Mouse (Mus musculus) hindbrain, embryonic 13.5 days (tissue): ENCODE data around the gene 4930578C19Rik. TPM values are rescaled to one million over a fixed set of nuclear protein-coding genes. Genes with fewer than 3 reads are reported as not detected.
"Not testable (repeated sequence)": the region's sequence is repeated elsewhere in the genome, so short reads cannot be mapped to it uniquely, and the experiment has no call there.

ENCODE experiments used
- ATAC-seq: fragments of 200-750 bp; cut with Nextera tagmentation; 2 replicates; pipeline ENCODE4 v1.8.0; 2017; ENCODE audit warnings: moderate TSS enrichment; ENCODE audit not compliant: low FRiP score
- H3K27ac ChIP-seq: fragments of 300-500 bp; sonication (generic); 2 replicates; pipeline ENCODE4 v1.5.1; 2015; ENCODE audit warnings: inconsistent platforms, mild to moderate bottlenecking, moderate library complexity
- H3K27me3 ChIP-seq: fragments of 300-500 bp; sonication (generic); 2 replicates; pipeline ENCODE4 v1.6.1; 2015; ENCODE audit warnings: mild to moderate bottlenecking, inconsistent platforms
- H3K36me3 ChIP-seq: fragments of 300-500 bp; sonication (generic); 2 replicates; pipeline ENCODE4 v1.6.1; 2015; ENCODE audit warnings: mild to moderate bottlenecking, inconsistent platforms
- H3K4me1 ChIP-seq: fragments of 300-500 bp; sonication (generic); replicated peaks from 2 replicates; pipeline ENCODE4 v1.6.1; 2015; ENCODE audit warnings: inconsistent platforms
- H3K4me2 ChIP-seq: fragments of 300-500 bp; sonication (generic); 2 replicates; pipeline ENCODE4 v1.6.1; 2015; ENCODE audit warnings: inconsistent platforms, mild to moderate bottlenecking, moderate library complexity
- H3K4me3 ChIP-seq: fragments of 300-500 bp; sonication (generic); 2 replicates; pipeline ENCODE4 v1.5.1; 2015; ENCODE audit warnings: mild to moderate bottlenecking, inconsistent platforms
- H3K9ac ChIP-seq: fragments of 300-500 bp; sonication (generic); 2 replicates; pipeline ENCODE4 v1.6.1; 2015; ENCODE audit warnings: mild to moderate bottlenecking, inconsistent platforms
- H3K9me3 ChIP-seq: fragments of 300-500 bp; sonication (generic); 2 replicates; pipeline ENCODE4 v1.6.1; 2016; ENCODE audit warnings: inconsistent platforms
- WGBS: fragments of 180-500 bp; shearing (Covaris S2); methylation state at CpG from one replicate; pipeline ENCODE4 v1.1.7; 2015; 5-methylcytosine and 5-hydroxymethylcytosine counted together
- polyA plus RNA-seq: library from polyadenylated mRNA; unstranded; fragments of >200 nt; fragmentation: Nextera tagmentation; extraction: Ambion mirVana; gene quantifications from 2 replicates; pipeline ENCODE4 v1.2.1, GENCODE M21; 2015

The 4930578C19Rik gene
- polyA plus RNA-seq, 1 experiment from 2014 or later, result 0.66 TPM

DNA sequence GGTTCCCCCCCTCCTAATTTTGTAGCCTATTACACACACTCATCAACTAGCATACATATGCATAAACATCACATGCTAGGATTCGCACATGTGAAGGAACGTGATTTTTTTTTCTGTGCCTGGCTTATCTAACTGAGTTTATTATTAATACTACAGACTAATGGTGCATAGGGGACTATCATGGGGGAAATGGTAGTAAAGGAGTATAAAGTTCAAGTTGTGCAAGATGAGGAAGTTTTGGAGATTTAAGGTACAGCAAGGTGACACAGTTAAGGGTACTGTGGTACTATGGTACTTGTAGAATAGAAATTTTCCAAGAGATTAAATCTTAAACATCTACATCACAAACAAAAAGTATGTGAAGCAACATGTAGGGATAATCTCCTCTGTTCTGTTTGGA lies 64.5 kb downstream of the 4930578C19Rik start:
- no peaks in the 10 kb centered on the region for H3K27me3 ChIP-seq
- H3K4me2 ChIP-seq, result no peak overlapping the region
- H3K36me3 ChIP-seq, result no peaks in the 10 kb centered on the region
- H3K9ac ChIP-seq, result no peak overlapping the region
- no peaks in the 10 kb centered on the region for H3K9me3 ChIP-seq
- 98% methylated on average over 2 of the region's 2 CpGs for WGBS
- no peak overlapping the region for H3K4me3 ChIP-seq
- no peaks in the 10 kb centered on the region for H3K4me1 ChIP-seq
- no peak overlapping the region for H3K27ac ChIP-seq
- no peak for ATAC-seq

DNA sequence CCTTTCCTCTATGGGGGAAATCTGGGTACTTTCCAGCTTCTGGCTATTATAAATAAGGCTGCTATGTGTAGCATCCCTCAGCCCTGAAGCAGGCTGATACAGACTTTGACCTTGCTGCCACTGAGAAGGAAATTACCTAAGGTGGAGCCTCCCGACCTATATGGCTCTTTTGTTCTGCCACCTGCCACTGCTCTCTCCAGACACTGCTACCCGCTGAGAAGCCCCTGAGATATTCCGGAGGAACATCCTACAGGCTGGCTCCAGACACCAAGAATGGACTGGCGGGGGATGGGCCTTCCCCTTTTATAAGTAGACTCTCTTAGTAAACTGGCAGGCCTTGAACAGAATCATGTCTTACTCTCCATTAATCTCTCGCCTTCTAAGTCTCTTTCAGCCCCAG lies 77.0 kb downstream of the 4930578C19Rik start:
- 72% methylated on average over 5 of the region's 5 CpGs for WGBS
- not testable (repeated sequence) for H3K27me3 ChIP-seq, H3K4me2 ChIP-seq, H3K9ac ChIP-seq, H3K27ac ChIP-seq, H3K9me3 ChIP-seq, H3K4me1 ChIP-seq, H3K36me3 ChIP-seq, H3K4me3 ChIP-seq, ATAC-seq
